Mouse (Mus musculus): ENCODE data around the gene 4930451I11Rik. TPM values are rescaled to one million over a fixed set of nuclear protein-coding genes. Genes with fewer than 3 reads are reported as not detected.

Gene 4930451I11Rik
- polyA plus RNA-seq, 1 experiment from 2014 or later, result not detected

GRCm38 (mm10) chr7:126800269-126801056 lies 31.0 kb downstream of the 4930451I11Rik start:
- peak overlapping the region; percentile 85; the same call in 1 of the 2 replicates for H3K4me3 ChIP-seq (ENCODE audit: low read depth, low read length)
- peaks cover 18% of the 10 kb centered on the region for H3K4me1 ChIP-seq (ENCODE audit: control insufficient read depth, insufficient read depth, low read length)
- peaks cover 11% of the 10 kb centered on the region for H3K36me3 ChIP-seq (ENCODE audit: control insufficient read depth, insufficient read depth, low read length)
- ATAC-seq (ENCODE audit: insufficient read depth, low FRiP score, low TSS enrichment) (no peak), DNase-seq (ENCODE audit: low spot score) (no peak)
- H3K9me3 ChIP-seq (ENCODE audit: control insufficient read depth, low read length), result no peaks in the 10 kb centered on the region
- peak overlapping the region; percentile 90 for H3K27ac ChIP-seq (ENCODE audit: low read depth, low read length)
- 34% methylated on average over 5 of the region's 5 CpGs for WGBS
- no peaks in the 10 kb centered on the region for H3K27me3 ChIP-seq (ENCODE audit: control insufficient read depth, insufficient read depth, low read length)
- H3K4me2 ChIP-seq (ENCODE audit: low read depth), result peak overlapping the region; percentile 88
- peak overlapping the region; percentile 64 for H3K9ac ChIP-seq (ENCODE audit: low read length)

- H3K27ac ChIP-seq (ENCODE audit: low read depth, low read length), result peak overlapping the region; percentile 90
- no peaks in the 10 kb centered on the region for H3K27me3 ChIP-seq (ENCODE audit: control insufficient read depth, insufficient read depth, low read length)
- peak overlapping the region; percentile 88 for H3K4me2 ChIP-seq (ENCODE audit: low read depth)
- peaks cover 13% of the 10 kb centered on the region for H3K36me3 ChIP-seq (ENCODE audit: control insufficient read depth, insufficient read depth, low read length)
- peak overlapping the region; percentile 64 for H3K9ac ChIP-seq (ENCODE audit: low read length)
- WGBS, result under 1% methylated on average over 38 of the region's 38 CpGs
- ATAC-seq (ENCODE audit: insufficient read depth, low FRiP score, low TSS enrichment), result peak; percentile 89
- peak overlapping the region; percentile 85 for H3K4me3 ChIP-seq (ENCODE audit: low read depth, low read length)
- no peak for DNase-seq (ENCODE audit: low spot score)
- H3K9me3 ChIP-seq (ENCODE audit: control insufficient read depth, low read length), result no peaks in the 10 kb centered on the region
- peaks cover 18% of the 10 kb centered on the region for H3K4me1 ChIP-seq (ENCODE audit: control insufficient read depth, insufficient read depth, low read length)
These were observed 31.8 kb downstream of the 4930451I11Rik start for GRCm38 (mm10) chr7:126799468-126800268.

DNA sequence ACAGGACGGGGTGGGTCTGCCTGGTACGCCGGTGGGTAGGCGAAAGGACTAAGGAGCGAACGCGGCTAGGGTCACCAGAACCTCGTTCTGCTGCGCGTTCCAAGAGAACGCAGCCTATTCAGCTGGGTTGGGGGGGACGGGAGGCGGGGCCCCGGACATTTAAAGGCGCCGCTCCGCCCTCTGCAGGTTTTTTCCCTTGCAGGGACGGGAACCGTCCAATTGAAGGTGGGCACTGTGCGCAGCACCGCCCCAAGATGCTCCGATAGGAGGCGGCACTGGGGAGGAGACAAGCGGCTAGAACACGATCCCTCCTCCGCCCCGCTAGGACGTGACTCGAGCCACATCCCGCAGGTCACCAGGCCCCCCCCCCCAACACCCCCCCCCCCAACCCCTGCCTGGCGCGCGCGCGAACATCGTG lies 32.4 kb downstream of the 4930451I11Rik start:
- peaks cover 18% of the 10 kb centered on the region for H3K4me1 ChIP-seq (ENCODE audit: control insufficient read depth, insufficient read depth, low read length)
- peak overlapping the region; percentile 85 for H3K9ac ChIP-seq (ENCODE audit: low read length)
- WGBS, result under 1% methylated on average over 29 of the region's 36 CpGs
- peak overlapping the region; percentile 90 for H3K27ac ChIP-seq (ENCODE audit: low read depth, low read length)
- H3K9me3 ChIP-seq (ENCODE audit: control insufficient read depth, low read length), result no peaks in the 10 kb centered on the region
- H3K4me3 ChIP-seq (ENCODE audit: low read depth, low read length), result peak overlapping the region; percentile 85
- no peaks in the 10 kb centered on the region for H3K27me3 ChIP-seq (ENCODE audit: control insufficient read depth, insufficient read depth, low read length)
- H3K4me2 ChIP-seq (ENCODE audit: low read depth), result peak overlapping the region; percentile 88
- ATAC-seq (ENCODE audit: insufficient read depth, low FRiP score, low TSS enrichment) (peak; percentile 95), DNase-seq (ENCODE audit: low spot score) (peak; percentile 96)
- H3K36me3 ChIP-seq (ENCODE audit: control insufficient read depth, insufficient read depth, low read length), result peaks cover 13% of the 10 kb centered on the region

- Histone ChIP-seq H3K4me1 (ENCODE audit: control insufficient read depth, insufficient read depth, low read length) (peaks cover 18% of the 10 kb centered on the region), H3K9me3 (ENCODE audit: control insufficient read depth, low read length) (no peaks in the 10 kb centered on the region), H3K27me3 (ENCODE audit: control insufficient read depth, insufficient read depth, low read length) (no peaks in the 10 kb centered on the region), H3K27ac (ENCODE audit: low read depth, low read length) (peak overlapping the region; percentile 75), H3K4me3 (ENCODE audit: low read depth, low read length) (peak overlapping the region; percentile 85), H3K9ac (ENCODE audit: low read length) (peak overlapping the region; percentile 85), H3K36me3 (ENCODE audit: control insufficient read depth, insufficient read depth, low read length) (peaks cover 13% of the 10 kb centered on the region), H3K4me2 (ENCODE audit: low read depth) (peak overlapping the region; percentile 88)
- WGBS, result under 1% methylated on average over 40 of the region's 40 CpGs
- ATAC-seq (ENCODE audit: insufficient read depth, low FRiP score, low TSS enrichment) (no peak), DNase-seq (ENCODE audit: low spot score) (no peak)
These were observed 33.1 kb downstream of the 4930451I11Rik start for GRCm38 (mm10) chr7:126798127-126799049.

DNA sequence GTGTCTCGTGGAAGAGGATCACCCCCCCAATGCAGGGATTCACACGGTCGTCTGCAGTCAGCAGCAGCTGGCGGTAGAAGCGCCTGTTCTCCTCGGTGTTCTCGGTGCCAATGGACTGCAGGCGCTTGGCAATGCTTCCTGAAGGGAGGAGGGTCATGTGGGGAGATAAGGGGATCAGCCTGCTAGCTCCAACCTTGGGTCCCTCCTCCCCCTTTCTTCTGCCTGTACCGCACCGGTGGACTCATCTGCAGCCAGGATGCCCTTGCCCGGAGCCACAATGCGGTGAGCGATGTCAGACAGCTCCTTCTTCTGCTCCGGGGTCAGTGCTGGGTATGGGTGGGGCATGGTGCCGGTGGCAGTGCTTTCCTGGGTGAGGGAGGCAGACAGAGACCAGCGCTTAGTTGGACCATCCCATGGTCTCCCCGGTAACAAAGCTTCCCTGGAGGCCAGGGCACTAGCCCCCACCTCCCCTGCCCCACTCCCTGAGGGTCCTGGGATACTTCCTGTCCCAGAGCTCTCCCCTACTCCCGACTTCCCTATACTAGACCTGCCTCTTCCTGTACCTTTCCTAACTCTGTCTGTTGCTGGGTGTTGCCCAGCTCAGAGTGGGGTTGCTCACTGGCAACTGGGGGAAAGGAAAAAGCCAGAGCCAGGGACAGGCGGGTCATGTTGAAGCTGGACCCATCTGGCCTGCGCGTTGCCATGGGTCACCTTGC lies 33.9 kb downstream of the 4930451I11Rik start, which contains the start of gene Fam57b:
Fam57b (plus strand) TSS at position 258 of the 716 bp plus-strand sequence.
- Histone ChIP-seq H3K4me3 (ENCODE audit: low read depth, low read length) (peak within 1 kb of the TSS; percentile 85), H3K9me3 (ENCODE audit: control insufficient read depth, low read length) (no peaks in the 10 kb centered on the region), H3K27me3 (ENCODE audit: control insufficient read depth, insufficient read depth, low read length) (no peaks in the 10 kb centered on the region), H3K4me1 (ENCODE audit: control insufficient read depth, insufficient read depth, low read length) (peaks cover 22% of the 10 kb centered on the region), H3K4me2 (ENCODE audit: low read depth) (peak within 1 kb of the TSS; percentile 88), H3K27ac (ENCODE audit: low read depth, low read length) (peak within 1 kb of the TSS; percentile 75; the same call in 1 of the 2 replicates), H3K9ac (ENCODE audit: low read length) (peak within 1 kb of the TSS; percentile 85), H3K36me3 (ENCODE audit: control insufficient read depth, insufficient read depth, low read length) (peaks cover 13% of the 10 kb centered on the region)
- DNase-seq (ENCODE audit: low spot score) (no peak), ATAC-seq (ENCODE audit: insufficient read depth, low FRiP score, low TSS enrichment) (no peak)
- WGBS, result 40% methylated on average over 21 of the region's 21 CpGs

DNA sequence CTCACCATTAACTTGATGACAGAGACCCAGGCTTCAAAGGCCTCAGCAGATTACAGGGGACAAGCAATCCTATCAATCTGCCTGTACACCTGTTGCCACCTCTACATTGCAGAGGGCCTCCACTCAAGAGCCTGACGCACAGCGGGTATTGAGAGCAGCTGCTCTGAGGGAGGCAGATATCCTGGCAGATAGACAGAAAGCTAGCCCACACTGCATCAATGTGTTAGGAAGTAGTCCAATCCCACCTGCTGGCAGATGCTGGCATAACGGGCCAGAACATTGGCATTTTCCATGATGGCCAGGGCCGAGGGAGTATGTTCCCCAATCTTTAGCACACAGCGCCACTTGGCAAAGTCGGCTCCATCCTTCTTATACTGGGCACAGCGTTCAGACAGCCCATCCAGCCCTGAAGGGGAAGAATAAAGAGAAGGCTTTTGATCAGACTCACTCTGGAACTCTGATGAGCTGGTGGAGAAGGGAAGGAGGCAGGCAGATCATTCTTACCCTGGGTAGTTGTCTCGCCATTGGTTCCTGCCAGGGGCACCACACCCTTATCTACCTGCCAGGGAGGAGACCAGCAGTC lies 35.0 kb downstream of the 4930451I11Rik start:
- Histone ChIP-seq H3K4me3 (ENCODE audit: low read depth, low read length) (no peak overlapping the region), H3K4me2 (ENCODE audit: low read depth) (no peak overlapping the region), H3K4me1 (ENCODE audit: control insufficient read depth, insufficient read depth, low read length) (peaks cover 22% of the 10 kb centered on the region), H3K27me3 (ENCODE audit: control insufficient read depth, insufficient read depth, low read length) (no peaks in the 10 kb centered on the region), H3K9me3 (ENCODE audit: control insufficient read depth, low read length) (no peaks in the 10 kb centered on the region), H3K27ac (ENCODE audit: low read depth, low read length) (no peak overlapping the region), H3K9ac (ENCODE audit: low read length) (no peak overlapping the region), H3K36me3 (ENCODE audit: control insufficient read depth, insufficient read depth, low read length) (peaks cover 13% of the 10 kb centered on the region)
- 81% methylated on average over 8 of the region's 8 CpGs for WGBS
- DNase-seq (ENCODE audit: low spot score) (no peak), ATAC-seq (ENCODE audit: insufficient read depth, low FRiP score, low TSS enrichment) (no peak)

- no peaks in the 10 kb centered on the region for H3K27me3 ChIP-seq (ENCODE audit: control insufficient read depth, insufficient read depth, low read length)
- H3K4me1 ChIP-seq (ENCODE audit: control insufficient read depth, insufficient read depth, low read length), result peaks cover 24% of the 10 kb centered on the region
- no peak overlapping the region for H3K9ac ChIP-seq (ENCODE audit: low read length)
- H3K9me3 ChIP-seq (ENCODE audit: control insufficient read depth, low read length), result no peaks in the 10 kb centered on the region
- 84% methylated on average over 16 of the region's 16 CpGs for WGBS
- no peak for ATAC-seq (ENCODE audit: insufficient read depth, low FRiP score, low TSS enrichment)
- no peak overlapping the region for H3K4me3 ChIP-seq (ENCODE audit: low read depth, low read length)
- peaks cover 13% of the 10 kb centered on the region for H3K36me3 ChIP-seq (ENCODE audit: control insufficient read depth, insufficient read depth, low read length)
- no peak for DNase-seq (ENCODE audit: low spot score)
- no peak overlapping the region for H3K27ac ChIP-seq (ENCODE audit: low read depth, low read length)
- H3K4me2 ChIP-seq (ENCODE audit: low read depth), result no peak overlapping the region
These were observed 35.8 kb downstream of the 4930451I11Rik start for GRCm38 (mm10) chr7:126795387-126796317.

Measured in neural tube, embryonic 11.5 days (tissue).